Mouse (Mus musculus): ENCODE results near the gene Abhd11.

DNA sequence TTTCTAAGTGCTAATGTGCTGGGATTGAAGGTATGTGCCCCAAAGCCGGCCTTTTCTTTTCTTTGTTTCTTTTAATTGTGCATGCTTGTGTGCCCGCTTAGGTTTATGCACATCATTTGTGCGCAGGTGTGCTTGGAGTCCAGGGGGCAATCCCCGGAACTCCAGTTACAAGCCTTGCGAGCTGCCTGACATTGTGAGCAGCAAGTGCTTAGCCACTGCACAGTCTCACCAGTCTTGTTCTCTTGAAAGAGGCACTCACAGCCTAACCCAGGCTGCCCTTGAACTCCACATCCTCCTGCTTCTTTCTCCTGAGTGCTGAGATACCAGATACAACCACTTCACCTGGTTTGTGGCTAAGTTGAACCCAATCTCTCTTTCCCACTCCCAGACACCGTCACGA lies 35.4 kb upstream of the Abhd11 start:
- no peak for TF ChIP-seq CTCF (IDR thresholded peaks at IDR 0.05; ENCODE audit: low read depth)
- no peak for TF ChIP-seq EP300 (optimal IDR thresholded peaks at IDR 0.05)

Data from stomach, postnatal 0 days (tissue).